Mouse (Mus musculus) retina, embryonic 14.5 days (tissue): ENCODE measurements around the gene Ccrl2.

Experiments used
- DNase-seq: peaks from one replicate; pipeline ENCODE4 v3.0.0-alpha.2; 2015; ENCODE audit warnings: low spot score

Gene Ccrl2

GRCm38 (mm10) chr9:111056798-111057543, at the start of gene Ccrl2:
Gene Ccrl2 (minus strand): TSS chr9:111057519.
- peak; percentile 42 for DNase-seq

DNA sequence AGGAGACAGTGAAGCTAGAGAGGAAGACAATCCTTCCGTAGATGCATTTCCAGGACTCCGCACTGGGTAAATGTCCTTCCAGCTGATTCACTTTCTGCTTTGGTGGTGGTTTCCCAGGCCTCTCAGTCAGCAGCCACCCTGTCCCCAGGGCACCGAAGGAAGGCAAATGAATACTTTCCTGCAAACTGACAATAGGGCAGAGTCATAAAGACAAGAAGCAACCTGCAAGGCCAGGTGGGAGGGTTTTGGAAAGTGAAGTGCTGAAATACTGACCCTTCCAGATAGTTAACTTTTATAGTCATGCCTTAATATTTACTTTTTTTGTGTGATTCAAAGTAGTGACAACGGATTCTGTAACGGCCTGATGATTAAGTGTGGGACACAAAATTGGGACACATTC, 46.6 kb upstream of the Ccrl2 start:
- DNase-seq: no peak

GRCm38 (mm10) chr9:111103293-111103692, 46.0 kb upstream of the Ccrl2 start:
- no peak for DNase-seq

DNA sequence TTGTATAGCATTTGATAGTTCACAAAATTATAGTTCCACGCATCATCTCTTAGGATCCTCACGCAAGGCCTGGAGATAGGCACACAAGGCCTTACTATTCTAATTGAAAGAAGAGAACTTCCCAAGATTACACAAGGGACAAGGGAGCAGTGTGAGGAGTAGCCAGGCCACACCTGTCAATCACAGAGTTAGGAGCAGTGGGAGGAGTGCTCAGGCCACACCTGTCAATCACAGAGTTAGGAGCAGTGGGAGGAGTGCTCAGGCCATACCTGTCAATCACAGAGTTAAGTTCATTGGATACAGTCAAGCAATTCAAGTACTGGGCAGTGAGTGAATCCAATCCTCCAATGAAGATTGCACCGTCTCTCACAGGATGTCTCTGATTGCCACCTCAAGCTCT, 43.1 kb upstream of the Ccrl2 start:
- no peak for DNase-seq

GRCm38 (mm10) chr9:111097543-111097942, 40.2 kb upstream of the Ccrl2 start:
- no peak for DNase-seq

DNA sequence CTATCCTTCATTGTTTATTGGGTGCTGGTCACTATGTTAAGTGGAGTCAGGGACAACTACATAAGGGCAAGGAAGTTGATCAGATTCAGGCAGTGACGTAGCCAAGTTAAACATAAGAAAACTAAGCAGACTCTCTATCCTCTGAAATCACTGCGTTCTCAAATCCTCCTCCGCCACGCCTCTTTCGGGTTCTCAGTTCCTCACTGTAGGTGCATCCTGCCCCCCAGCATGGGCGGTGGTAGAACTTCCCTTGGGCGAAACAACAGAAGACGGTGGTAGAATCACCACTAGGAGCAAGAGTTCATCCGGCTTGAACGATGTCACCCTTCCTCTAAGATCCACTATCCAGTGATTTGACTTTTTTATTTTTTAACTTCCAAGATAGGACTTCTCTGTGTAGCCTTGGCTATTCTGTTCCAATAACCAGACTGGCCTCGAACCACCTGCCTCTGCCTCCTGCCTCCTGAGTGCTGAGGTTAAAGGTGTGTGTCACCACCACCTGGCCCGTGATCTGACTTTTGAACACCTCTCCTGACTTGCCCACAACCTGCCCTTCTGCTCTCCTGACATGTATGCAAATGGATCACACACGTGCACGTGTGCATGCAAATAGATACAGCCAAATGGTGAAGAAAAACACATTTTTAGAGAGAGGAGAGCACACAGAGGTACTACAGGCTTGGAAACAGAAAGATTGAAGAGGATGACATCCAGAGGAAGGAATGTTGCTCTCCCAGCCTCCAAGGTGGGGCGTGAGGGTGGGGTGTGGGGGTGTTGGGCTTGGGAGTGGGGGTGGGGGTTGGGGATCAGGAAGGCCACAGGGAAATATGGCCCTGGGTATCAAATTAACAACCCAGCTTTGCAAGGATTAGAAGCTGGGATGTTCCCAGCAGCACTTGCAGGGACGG, 39.4 kb upstream of the Ccrl2 start:
- no peak for DNase-seq

DNA sequence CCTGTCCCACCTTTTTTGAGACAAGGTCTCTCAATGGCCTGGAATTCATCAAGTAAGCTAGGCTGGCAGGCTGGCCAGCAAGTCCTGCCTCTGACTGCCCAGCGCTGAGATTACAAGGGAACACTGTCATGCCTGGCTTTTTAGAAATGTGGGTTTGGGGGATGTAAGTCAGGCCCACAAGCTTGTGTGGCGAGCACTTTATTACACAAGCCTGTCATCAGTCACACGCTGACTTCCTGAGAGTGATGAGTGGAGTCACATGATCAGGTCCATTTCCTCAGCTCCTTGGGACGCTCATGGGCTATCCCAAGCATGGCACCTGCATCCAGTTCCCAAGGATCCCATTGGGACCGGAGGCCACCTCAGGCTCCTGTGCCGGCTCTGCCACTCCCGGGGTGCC, 38.4 kb upstream of the Ccrl2 start:
- no peak for DNase-seq

GRCm38 (mm10) chr9:111094626-111095025, 37.3 kb upstream of the Ccrl2 start:
- no peak for DNase-seq

GRCm38 (mm10) chr9:111093094-111093493, 35.8 kb upstream of the Ccrl2 start:
- peak; percentile 71 for DNase-seq

- DNase-seq: no peak
These were observed 35.3 kb upstream of the Ccrl2 start for GRCm38 (mm10) chr9:111092657-111093056.

DNA sequence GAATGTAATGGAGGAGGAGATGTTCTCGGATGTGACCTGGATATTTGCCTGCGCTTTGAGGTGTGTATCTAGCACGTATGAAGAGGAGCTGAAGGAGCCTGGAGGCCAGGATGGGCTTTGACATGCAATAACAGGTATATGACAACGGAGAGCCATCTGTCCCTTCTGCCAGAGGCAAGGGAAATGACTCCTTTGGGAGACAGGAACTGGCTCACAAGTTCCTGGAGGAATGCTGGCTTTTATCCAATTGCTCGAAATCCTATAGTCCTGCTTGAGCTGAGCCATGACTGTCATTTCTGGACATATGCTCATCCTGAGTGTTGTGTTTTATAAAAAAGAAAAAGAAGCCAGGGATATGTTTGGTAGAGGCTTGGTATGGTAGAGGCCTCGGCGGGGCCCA, 31.6 kb upstream of the Ccrl2 start:
- no peak for DNase-seq

DNA sequence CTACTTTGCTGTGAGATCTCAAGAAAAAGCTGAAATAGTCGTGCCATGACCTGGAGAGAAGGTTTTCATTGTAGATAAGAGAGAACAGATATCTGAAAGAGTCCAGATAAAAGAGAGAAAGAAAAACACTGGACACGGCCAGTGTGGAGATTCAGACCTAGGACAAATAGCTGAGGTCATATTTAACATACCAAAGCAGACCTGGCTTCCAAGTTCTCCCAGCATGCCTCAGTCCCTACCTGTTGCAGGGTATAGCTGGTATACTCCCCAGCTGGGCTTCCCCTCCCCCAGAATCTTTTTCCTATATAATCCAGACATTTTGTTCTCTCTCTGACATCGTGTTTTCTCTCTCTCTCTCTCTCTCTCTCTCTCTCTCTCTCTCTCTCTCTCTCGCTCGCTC, 30.6 kb upstream of the Ccrl2 start:
- no peak for DNase-seq

DNA sequence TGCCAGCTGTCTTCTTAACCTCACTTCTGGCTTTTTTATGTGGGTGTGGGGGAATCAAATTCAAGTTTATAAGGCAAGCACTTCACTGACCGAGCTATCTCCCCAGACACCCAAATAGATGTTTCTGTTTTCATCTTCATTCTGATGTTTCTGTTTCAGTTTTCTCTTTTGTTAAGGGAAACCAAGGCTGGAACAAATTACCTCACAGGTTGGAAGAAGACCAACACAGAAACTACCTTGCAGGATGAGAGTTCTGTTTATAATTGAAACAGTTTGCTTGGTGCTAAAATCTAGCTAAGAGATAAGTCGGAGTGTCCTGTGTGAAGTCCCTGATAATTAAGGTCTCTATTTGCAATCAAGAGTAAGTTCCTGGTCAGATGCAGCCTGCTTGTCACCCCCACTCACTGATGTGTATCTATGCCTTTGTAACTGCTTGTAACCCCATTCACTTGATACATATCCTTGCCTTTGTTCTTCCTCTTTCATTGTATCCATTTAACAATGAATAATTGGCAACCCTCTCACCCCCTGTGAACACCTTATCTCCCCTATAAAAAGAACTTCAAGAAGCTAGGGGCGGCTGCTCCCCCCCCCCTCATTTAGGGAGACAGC, 29.8 kb upstream of the Ccrl2 start:
- no peak for DNase-seq

GRCm38 (mm10) chr9:111086137-111086536, 28.8 kb upstream of the Ccrl2 start:
- no peak for DNase-seq

DNA sequence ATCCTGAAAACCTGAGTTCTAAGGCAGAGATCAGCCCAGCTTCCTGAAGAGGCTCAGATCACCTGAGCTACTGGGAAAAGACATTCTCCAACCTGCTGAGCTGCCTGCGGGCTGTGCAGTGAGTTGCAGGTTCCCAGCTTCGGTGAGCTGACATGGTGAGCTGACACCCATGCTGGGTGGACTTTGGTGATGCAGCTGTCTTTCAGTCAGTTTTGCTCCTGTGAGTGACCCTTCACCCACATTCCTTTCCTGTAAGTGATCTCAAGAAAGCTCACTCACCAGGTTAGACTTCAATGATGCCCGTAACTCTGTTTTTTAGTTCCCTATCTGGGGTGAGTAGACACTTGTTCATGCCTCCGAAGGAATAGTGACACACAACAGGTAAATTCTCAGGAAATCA, 28.0 kb upstream of the Ccrl2 start:
- DNase-seq: no peak

DNA sequence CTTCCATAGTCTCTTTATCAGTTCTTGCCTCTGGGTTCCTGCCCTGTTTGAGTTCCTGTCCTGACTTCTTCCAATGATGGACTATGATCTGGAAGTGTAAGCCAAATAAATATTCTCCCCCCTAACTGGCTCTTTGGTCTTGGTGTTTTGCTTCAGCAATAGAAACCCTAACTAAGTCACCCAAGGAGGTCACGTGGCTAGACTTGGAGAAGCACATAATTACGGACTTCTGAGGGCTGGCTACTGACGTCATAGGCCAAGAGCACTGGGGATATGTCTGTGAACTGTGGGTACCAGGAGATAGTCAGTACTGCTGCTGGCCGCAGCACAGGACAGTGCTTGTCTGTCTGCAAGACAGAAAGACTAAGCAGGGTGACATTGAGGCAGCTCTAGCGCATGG, 24.4 kb upstream of the Ccrl2 start:
- no peak for DNase-seq

DNA sequence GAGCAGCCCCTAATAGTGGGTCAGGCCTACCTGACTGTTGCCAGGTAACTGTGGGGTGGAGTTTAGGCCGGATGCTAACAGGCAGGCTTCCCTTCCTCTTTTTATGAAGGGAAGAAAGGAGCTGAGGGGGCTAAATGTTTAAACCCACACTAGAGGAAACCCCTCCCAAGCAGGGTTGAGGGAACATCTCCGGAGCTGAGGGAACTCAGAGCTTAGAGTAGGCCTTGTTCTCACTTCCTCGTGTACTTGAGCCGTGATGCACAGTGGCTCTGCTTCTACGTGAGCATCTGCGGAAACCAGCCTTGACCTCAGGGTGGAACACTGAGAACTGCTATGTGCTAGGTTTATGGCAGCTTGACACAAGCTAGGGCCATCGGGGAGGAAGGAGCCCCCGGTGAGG, 23.5 kb upstream of the Ccrl2 start:
- DNase-seq: no peak

DNA sequence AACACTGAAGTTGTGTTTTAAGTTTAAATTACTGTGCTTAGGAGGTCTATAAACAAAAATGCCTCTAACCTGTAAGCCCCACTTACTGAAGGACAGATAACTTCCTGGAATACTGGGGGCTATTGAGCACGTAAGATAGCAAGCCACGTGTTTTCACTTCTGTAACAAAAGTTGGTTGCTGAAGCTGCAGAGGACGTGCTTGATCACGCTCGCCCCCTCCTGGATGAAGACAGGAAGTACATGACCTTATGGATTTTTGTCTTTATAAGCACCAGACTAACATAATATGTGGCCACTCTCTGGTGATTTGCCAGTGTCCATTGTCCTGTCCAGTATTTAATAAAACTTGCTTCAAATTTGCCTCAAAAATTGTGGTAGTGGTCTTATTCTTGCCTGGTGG, 20.4 kb upstream of the Ccrl2 start:
- DNase-seq: no peak

DNA sequence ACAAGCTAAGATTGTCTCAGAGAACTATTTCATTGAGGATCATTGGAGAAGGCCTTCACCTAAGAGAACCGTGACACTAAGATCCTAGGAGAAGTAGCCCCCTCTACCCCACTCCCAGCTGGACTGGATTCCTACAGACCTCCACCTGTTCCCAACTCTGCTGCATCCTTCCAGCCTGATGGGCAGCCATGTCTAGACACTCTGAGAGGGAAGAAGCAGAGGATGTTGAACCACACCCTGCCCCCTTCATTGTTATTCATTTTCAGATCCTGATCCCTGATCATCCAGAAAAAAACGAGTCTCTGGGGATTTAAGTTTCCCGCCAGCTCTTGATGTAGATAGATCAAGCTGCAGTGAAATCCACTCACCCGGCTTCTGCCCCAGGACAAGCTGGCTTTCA, 15.7 kb upstream of the Ccrl2 start:
- DNase-seq: no peak

DNA sequence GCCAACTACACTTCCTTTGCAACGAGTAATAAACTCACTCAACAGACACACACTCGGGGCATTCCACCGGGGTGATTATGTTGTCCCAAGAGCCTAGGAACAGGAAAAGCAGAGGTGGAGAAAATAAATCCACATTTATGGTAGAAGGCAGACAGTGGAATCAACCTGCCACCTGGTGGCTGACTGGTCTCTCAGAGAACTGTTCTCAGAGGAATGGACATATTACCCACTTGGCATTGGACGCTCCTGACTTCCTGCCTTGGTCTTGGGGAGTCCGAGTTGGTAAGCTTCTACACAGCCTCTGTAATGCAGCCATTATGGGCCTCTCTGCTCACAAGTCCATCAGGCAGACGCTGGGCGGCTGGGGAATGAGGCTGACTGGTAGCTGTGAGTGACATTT, 14.9 kb upstream of the Ccrl2 start:
- peak; percentile 29 for DNase-seq

DNA sequence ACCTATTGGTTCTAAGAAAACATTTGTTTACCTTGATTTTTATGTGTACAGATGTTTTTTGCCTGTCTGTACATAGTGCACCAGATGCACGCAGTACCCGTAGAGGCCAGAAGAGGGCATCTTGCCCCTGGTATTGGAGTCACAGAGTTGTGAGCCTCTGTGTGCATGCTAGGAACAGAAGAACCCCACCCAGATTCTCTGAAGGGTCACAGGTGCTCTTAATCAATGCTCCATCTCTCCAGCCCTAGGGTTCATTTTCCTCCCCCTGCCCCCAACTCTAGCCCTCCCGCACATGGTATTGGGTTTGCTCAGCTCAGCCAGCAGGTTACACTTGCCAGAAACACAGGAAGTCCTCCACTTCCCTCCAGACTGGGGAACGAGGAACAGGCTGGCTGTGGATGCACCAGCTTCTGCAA, 13.2 kb upstream of the Ccrl2 start:
- DNase-seq: peak; percentile 65

- DNase-seq: no peak
These were observed 9.7 kb upstream of the Ccrl2 start for GRCm38 (mm10) chr9:111067052-111067451.

DNA sequence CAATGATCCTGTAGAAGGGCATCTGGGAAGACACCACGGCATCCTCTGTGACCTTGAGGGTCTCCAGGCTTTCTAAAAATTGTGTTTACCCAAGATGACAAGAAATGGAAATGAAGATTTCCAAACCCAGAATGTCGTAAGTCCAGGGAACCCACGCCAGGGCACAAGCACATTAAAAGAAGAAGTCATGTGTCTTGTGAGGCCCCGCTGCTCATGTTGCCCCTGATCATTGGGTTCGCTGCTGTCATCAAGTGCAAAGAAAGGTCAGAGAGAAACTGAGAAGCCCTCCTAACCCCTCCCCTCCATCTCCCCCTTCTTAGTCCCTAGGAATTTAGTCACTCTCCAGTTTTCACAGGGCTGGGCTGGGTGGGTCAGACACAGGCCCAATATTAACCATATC, 5.5 kb upstream of the Ccrl2 start:
- no peak for DNase-seq
